Comparison of ENCODE assay signal across 24 mouse cellular contexts in genomic region chr16:30956141-30956540, GRCm38 (mm10).
"Had no signal": no experiment of that assay in that cellular context is flagged by ENCODE, and none has a peak within 500 bp of the region (broad histone marks: within the 10 kb centered on the region; RNA-seq: fewer than 3 reads in every experiment).

No protein-coding gene starts in this region.

- H3K27ac ChIP-seq: gastrocnemius, adult 2 months; heart, embryonic 10.5 days; hindbrain, embryonic 10.5 days; hindbrain, embryonic 12.5 days; hindbrain, embryonic 14.5 days; intestine, embryonic 15.5 days; layer of hippocampus, adult 2 months; left cerebral cortex, adult 2 months; limb, embryonic 10.5 days; limb, embryonic 12.5 days had no signal

- ATAC-seq: hindbrain, embryonic 16.5 days; inflammation-experienced regulatory T-cells, adult 6 months; intestine, embryonic 15.5 days; intestine, postnatal 0 days had no signal

- H3K4me3 ChIP-seq: gastrocnemius, adult 2 months; heart, embryonic 10.5 days; heart, embryonic 12.5 days; hindbrain, embryonic 10.5 days; hindbrain, embryonic 12.5 days; intestine, embryonic 15.5 days; layer of hippocampus, adult 2 months; left cerebral cortex, adult 2 months; limb, embryonic 10.5 days; limb, embryonic 12.5 days had no signal

- H3K9ac ChIP-seq: heart, embryonic 12.5 days; hindbrain, embryonic 12.5 days; hindbrain, embryonic 14.5 days; intestine, embryonic 15.5 days; limb, embryonic 12.5 days had no signal

- H3K36me3 ChIP-seq: heart, embryonic 12.5 days; hindbrain, embryonic 12.5 days; intestine, embryonic 15.5 days had no signal

- DNase-seq: gastrocnemius, adult 2 months; gastrocnemius, postnatal 10 days; gastrocnemius, postnatal 25 days; heart, adult 18-20 months; heart, postnatal 10 days; heart, postnatal 4 days; kidney, adult 18-20 months; kidney, adult 8-10 months; kidney, postnatal 10 days; kidney, postnatal 4 days; liver had no signal

- H3K4me1 ChIP-seq: hindbrain, embryonic 12.5 days; limb, embryonic 10.5 days; limb, embryonic 12.5 days had no signal

- H3K9me3 ChIP-seq: heart, embryonic 10.5 days; heart, embryonic 12.5 days; hindbrain, embryonic 10.5 days; hindbrain, embryonic 12.5 days; intestine, embryonic 15.5 days; limb, embryonic 10.5 days; limb, embryonic 12.5 days had no signal

- H3K27me3 ChIP-seq: heart, embryonic 12.5 days; hindbrain, embryonic 12.5 days; intestine, embryonic 15.5 days; limb, embryonic 12.5 days had no signal

- H3K4me2 ChIP-seq: heart, embryonic 12.5 days; hindbrain, embryonic 12.5 days; hindbrain, embryonic 14.5 days; intestine, embryonic 15.5 days; limb, embryonic 12.5 days had no signal
